Mouse (Mus musculus): Measurements from ENCODE around the gene Ralgapa2. TPM values are rescaled to one million over a fixed set of nuclear protein-coding genes. Genes with fewer than 3 reads are reported as not detected.

Gene Ralgapa2
- polyA plus RNA-seq, 1 experiment from 2014 or later: 4.9 TPM

GRCm38 (mm10) chr2:146414484-146415291, 97.5 kb downstream of the Ralgapa2 start:
- Histone ChIP-seq H3K4me3 (ENCODE audit: low read depth, low read length) (no peak overlapping the region), H3K4me1 (replicated peaks; ENCODE audit: control insufficient read depth, insufficient read depth, low read length) (no peaks in the 10 kb centered on the region), H3K36me3 (ENCODE audit: control insufficient read depth, insufficient read depth) (peaks cover 6% of the 10 kb centered on the region), H3K27ac (ENCODE audit: low read depth, low read length) (no peak overlapping the region), H3K27me3 (replicated peaks; ENCODE audit: control insufficient read depth, insufficient read depth, low read length) (no peaks in the 10 kb centered on the region), H3K9me3 (ENCODE audit: control insufficient read depth) (no peaks in the 10 kb centered on the region), H3K9ac (ENCODE audit: low read depth, low read length) (no peak overlapping the region), H3K4me2 (replicated peaks; ENCODE audit: low read depth) (no peak overlapping the region)
- 49% methylated on average over 8 of the region's 8 CpGs for WGBS
- peak; percentile 53; the same call in 1 of the 2 replicates for ATAC-seq
- peak; percentile 86 for TF ChIP-seq CTCF (IDR thresholded peaks at IDR 0.05; ENCODE audit: low read depth)

GRCm38 (mm10) chr2:146412733-146413132, 99.4 kb downstream of the Ralgapa2 start:
- no peak for ATAC-seq
- TF ChIP-seq CTCF (IDR thresholded peaks at IDR 0.05; ENCODE audit: low read depth): no peak
- H3K27ac ChIP-seq (ENCODE audit: low read depth, low read length): peak overlapping the region; percentile 35; the same call in 1 of the 2 replicates
- peak overlapping the region; percentile 21; the same call in 1 of the 2 replicates for H3K4me2 ChIP-seq (replicated peaks; ENCODE audit: low read depth)
- H3K9me3 ChIP-seq (ENCODE audit: control insufficient read depth): no peaks in the 10 kb centered on the region
- no peak overlapping the region for H3K9ac ChIP-seq (ENCODE audit: low read depth, low read length)
- no peaks in the 10 kb centered on the region for H3K4me1 ChIP-seq (replicated peaks; ENCODE audit: control insufficient read depth, insufficient read depth, low read length)
- WGBS: 41% methylated on average over 9 of the region's 9 CpGs
- no peaks in the 10 kb centered on the region for H3K27me3 ChIP-seq (replicated peaks; ENCODE audit: control insufficient read depth, insufficient read depth, low read length)
- H3K4me3 ChIP-seq (ENCODE audit: low read depth, low read length): no peak overlapping the region
- peaks cover 3% of the 10 kb centered on the region for H3K36me3 ChIP-seq (ENCODE audit: control insufficient read depth, insufficient read depth)

- Histone ChIP-seq H3K9me3 (ENCODE audit: control insufficient read depth) (no peaks in the 10 kb centered on the region), H3K36me3 (ENCODE audit: control insufficient read depth, insufficient read depth) (peaks cover 3% of the 10 kb centered on the region), H3K27ac (ENCODE audit: low read depth, low read length) (no peak overlapping the region; the same call in 1 of the 2 replicates), H3K4me3 (ENCODE audit: low read depth, low read length) (no peak overlapping the region), H3K4me1 (replicated peaks; ENCODE audit: control insufficient read depth, insufficient read depth, low read length) (no peaks in the 10 kb centered on the region), H3K4me2 (replicated peaks; ENCODE audit: low read depth) (no peak overlapping the region), H3K9ac (ENCODE audit: low read depth, low read length) (no peak overlapping the region), H3K27me3 (replicated peaks; ENCODE audit: control insufficient read depth, insufficient read depth, low read length) (no peaks in the 10 kb centered on the region)
- peak; percentile 78 for ATAC-seq
- no peak for TF ChIP-seq CTCF (IDR thresholded peaks at IDR 0.05; ENCODE audit: low read depth)
- WGBS: 45% methylated on average over 5 of the region's 5 CpGs
These were observed 100.2 kb downstream of the Ralgapa2 start for GRCm38 (mm10) chr2:146411904-146412303.

GRCm38 (mm10) chr2:146407078-146407477, 105.1 kb downstream of the Ralgapa2 start:
- Histone ChIP-seq H3K9ac (ENCODE audit: low read depth, low read length) (no peak overlapping the region), H3K36me3 (ENCODE audit: control insufficient read depth, insufficient read depth) (peaks cover 11% of the 10 kb centered on the region), H3K27me3 (replicated peaks; ENCODE audit: control insufficient read depth, insufficient read depth, low read length) (no peaks in the 10 kb centered on the region), H3K27ac (ENCODE audit: low read depth, low read length) (no peak overlapping the region), H3K4me1 (replicated peaks; ENCODE audit: control insufficient read depth, insufficient read depth, low read length) (no peaks in the 10 kb centered on the region), H3K4me3 (ENCODE audit: low read depth, low read length) (no peak overlapping the region), H3K9me3 (ENCODE audit: control insufficient read depth) (no peaks in the 10 kb centered on the region), H3K4me2 (replicated peaks; ENCODE audit: low read depth) (no peak overlapping the region)
- TF ChIP-seq CTCF (IDR thresholded peaks at IDR 0.05; ENCODE audit: low read depth): no peak
- WGBS: 83% methylated on average over 4 of the region's 4 CpGs
- ATAC-seq: no peak

- Histone ChIP-seq H3K9me3 (ENCODE audit: control insufficient read depth) (no peaks in the 10 kb centered on the region), H3K36me3 (ENCODE audit: control insufficient read depth, insufficient read depth) (peaks cover 8% of the 10 kb centered on the region), H3K4me3 (ENCODE audit: low read depth, low read length) (no peak overlapping the region), H3K4me1 (replicated peaks; ENCODE audit: control insufficient read depth, insufficient read depth, low read length) (no peaks in the 10 kb centered on the region), H3K27me3 (replicated peaks; ENCODE audit: control insufficient read depth, insufficient read depth, low read length) (no peaks in the 10 kb centered on the region), H3K27ac (ENCODE audit: low read depth, low read length) (no peak overlapping the region), H3K4me2 (replicated peaks; ENCODE audit: low read depth) (no peak overlapping the region), H3K9ac (ENCODE audit: low read depth, low read length) (no peak overlapping the region)
- ATAC-seq: no peak
- TF ChIP-seq CTCF (IDR thresholded peaks at IDR 0.05; ENCODE audit: low read depth): no peak
These were observed 110.6 kb downstream of the Ralgapa2 start for GRCm38 (mm10) chr2:146401588-146401987.

- no peaks in the 10 kb centered on the region for H3K9me3 ChIP-seq (ENCODE audit: control insufficient read depth)
- H3K27ac ChIP-seq (ENCODE audit: low read depth, low read length): no peak overlapping the region
- no peak for ATAC-seq
- 64% methylated on average over 2 of the region's 2 CpGs for WGBS
- H3K4me2 ChIP-seq (replicated peaks; ENCODE audit: low read depth): no peak overlapping the region
- H3K4me3 ChIP-seq (ENCODE audit: low read depth, low read length): no peak overlapping the region
- peaks cover 5% of the 10 kb centered on the region for H3K36me3 ChIP-seq (ENCODE audit: control insufficient read depth, insufficient read depth)
- no peak for TF ChIP-seq CTCF (IDR thresholded peaks at IDR 0.05; ENCODE audit: low read depth)
- no peaks in the 10 kb centered on the region for H3K27me3 ChIP-seq (replicated peaks; ENCODE audit: control insufficient read depth, insufficient read depth, low read length)
- no peaks in the 10 kb centered on the region for H3K4me1 ChIP-seq (replicated peaks; ENCODE audit: control insufficient read depth, insufficient read depth, low read length)
- H3K9ac ChIP-seq (ENCODE audit: low read depth, low read length): no peak overlapping the region
These were observed 111.4 kb downstream of the Ralgapa2 start for GRCm38 (mm10) chr2:146400738-146401137.
